Mouse (Mus musculus): Measurements from ENCODE around the gene Apom. TPM values are rescaled to one million over a fixed set of nuclear protein-coding genes. Genes with fewer than 3 reads are reported as not detected.

Gene Apom
- polyA plus RNA-seq, 1 experiment from 2014 or later, result 1,216 TPM

GRCm38 (mm10) chr17:35162121-35162520, 30.3 kb upstream of the Apom start:
- no peaks in the 10 kb centered on the region for H3K27me3 ChIP-seq (ENCODE audit: insufficient read depth, low read length)
- no peak overlapping the region for H3K4me3 ChIP-seq (ENCODE audit: low read depth, low read length)
- H3K9ac ChIP-seq (replicated peaks), result 0 out of 2 replicates have a peak overlapping the region, but pooled peaks have one; percentile 13
- peaks cover 53% of the 10 kb centered on the region for H3K36me3 ChIP-seq (replicated peaks; ENCODE audit: insufficient read depth, low read length)
- 74% methylated on average over 14 of the region's 14 CpGs for WGBS (ENCODE audit: insufficient replicate concordance)
- DNase-seq (no peak), ATAC-seq (no peak)
- H3K4me1 ChIP-seq (ENCODE audit: insufficient read depth), result peaks cover 21% of the 10 kb centered on the region
- H3K27ac ChIP-seq (ENCODE audit: low read depth), result no peak overlapping the region
- H3K4me2 ChIP-seq (ENCODE audit: low read depth, low read length), result no peak overlapping the region
- TF ChIP-seq CTCF (IDR thresholded peaks at IDR 0.05; ENCODE audit: low read depth) (no peak), EP300 (IDR thresholded peaks at IDR 0.05; ENCODE audit: low read depth) (no peak)
- no peaks in the 10 kb centered on the region for H3K9me3 ChIP-seq (ENCODE audit: low read length)

DNA sequence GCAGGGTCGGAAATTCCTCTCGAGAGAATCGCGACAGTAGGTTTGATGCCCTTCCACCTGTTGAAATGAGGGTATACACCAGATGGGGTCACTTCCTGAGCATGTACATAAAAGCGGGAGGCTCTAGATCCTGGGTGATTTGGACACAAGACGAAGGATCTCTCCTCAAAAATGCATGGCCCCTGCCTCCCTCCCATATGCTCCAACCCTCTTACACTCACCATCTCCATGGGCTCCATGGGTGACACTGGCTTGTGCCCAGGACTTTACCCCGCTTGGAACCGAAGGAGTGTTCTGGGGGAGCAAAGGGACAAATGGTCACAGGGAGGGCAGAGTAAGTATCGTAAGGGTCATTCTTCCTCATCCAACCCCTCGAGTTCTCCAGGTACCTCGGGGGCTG, 29.6 kb upstream of the Apom start:
- ATAC-seq (no peak), DNase-seq (no peak)
- TF ChIP-seq CTCF (IDR thresholded peaks at IDR 0.05; ENCODE audit: low read depth) (no peak), EP300 (IDR thresholded peaks at IDR 0.05; ENCODE audit: low read depth) (no peak)
- Histone ChIP-seq H3K4me2 (ENCODE audit: low read depth, low read length) (no peak overlapping the region), H3K4me1 (ENCODE audit: insufficient read depth) (peaks cover 21% of the 10 kb centered on the region), H3K36me3 (replicated peaks; ENCODE audit: insufficient read depth, low read length) (peaks cover 60% of the 10 kb centered on the region), H3K4me3 (ENCODE audit: low read depth, low read length) (no peak overlapping the region), H3K9me3 (ENCODE audit: low read length) (no peaks in the 10 kb centered on the region), H3K9ac (replicated peaks) (no peak overlapping the region; the same call in none of the 2 replicates), H3K27ac (ENCODE audit: low read depth) (no peak overlapping the region), H3K27me3 (ENCODE audit: insufficient read depth, low read length) (no peaks in the 10 kb centered on the region)
- WGBS (ENCODE audit: insufficient replicate concordance), result 86% methylated on average over 11 of the region's 11 CpGs

- DNase-seq, result no peak
- WGBS (ENCODE audit: insufficient replicate concordance), result 83% methylated on average over 7 of the region's 7 CpGs
- peaks cover 12% of the 10 kb centered on the region for H3K4me1 ChIP-seq (ENCODE audit: insufficient read depth)
- no peak for ATAC-seq
- H3K9ac ChIP-seq (replicated peaks), result no peak overlapping the region
- H3K27ac ChIP-seq (ENCODE audit: low read depth), result no peak overlapping the region
- no peaks in the 10 kb centered on the region for H3K27me3 ChIP-seq (ENCODE audit: insufficient read depth, low read length)
- H3K36me3 ChIP-seq (replicated peaks; ENCODE audit: insufficient read depth, low read length), result peaks cover 77% of the 10 kb centered on the region
- H3K4me2 ChIP-seq (ENCODE audit: low read depth, low read length), result no peak overlapping the region
- H3K4me3 ChIP-seq (ENCODE audit: low read depth, low read length), result no peak overlapping the region
- TF ChIP-seq EP300 (IDR thresholded peaks at IDR 0.05; ENCODE audit: low read depth) (no peak), CTCF (IDR thresholded peaks at IDR 0.05; ENCODE audit: low read depth) (no peak)
- H3K9me3 ChIP-seq (ENCODE audit: low read length), result no peaks in the 10 kb centered on the region
Measured at GRCm38 (mm10) chr17:35159638-35160037, 27.8 kb upstream of the Apom start.

GRCm38 (mm10) chr17:35158850-35159593, 27.2 kb upstream of the Apom start:
- Histone ChIP-seq H3K9ac (replicated peaks) (no peak overlapping the region), H3K9me3 (ENCODE audit: low read length) (no peaks in the 10 kb centered on the region), H3K36me3 (replicated peaks; ENCODE audit: insufficient read depth, low read length) (peaks cover 84% of the 10 kb centered on the region), H3K27me3 (ENCODE audit: insufficient read depth, low read length) (no peaks in the 10 kb centered on the region), H3K4me2 (ENCODE audit: low read depth, low read length) (no peak overlapping the region), H3K4me3 (ENCODE audit: low read depth, low read length) (no peak overlapping the region), H3K4me1 (ENCODE audit: insufficient read depth) (peaks cover 12% of the 10 kb centered on the region), H3K27ac (ENCODE audit: low read depth) (no peak overlapping the region)
- DNase-seq, result no peak
- 93% methylated on average over 16 of the region's 16 CpGs for WGBS (ENCODE audit: insufficient replicate concordance)
- no peak for TF ChIP-seq CTCF (IDR thresholded peaks at IDR 0.05; ENCODE audit: low read depth)
- no peak for ATAC-seq

- Histone ChIP-seq H3K27ac (ENCODE audit: low read depth) (no peak overlapping the region), H3K4me2 (ENCODE audit: low read depth, low read length) (no peak overlapping the region), H3K9ac (replicated peaks) (no peak overlapping the region), H3K4me3 (ENCODE audit: low read depth, low read length) (no peak overlapping the region), H3K36me3 (replicated peaks; ENCODE audit: insufficient read depth, low read length) (peaks cover 97% of the 10 kb centered on the region), H3K27me3 (ENCODE audit: insufficient read depth, low read length) (no peaks in the 10 kb centered on the region), H3K9me3 (ENCODE audit: low read length) (no peaks in the 10 kb centered on the region), H3K4me1 (ENCODE audit: insufficient read depth) (peaks cover 4% of the 10 kb centered on the region; the same call in 1 of the 2 replicates)
- 91% methylated on average over 8 of the region's 8 CpGs for WGBS (ENCODE audit: insufficient replicate concordance)
- ATAC-seq, result no peak
- no peak for DNase-seq
- TF ChIP-seq CTCF (IDR thresholded peaks at IDR 0.05; ENCODE audit: low read depth) (no peak), EP300 (IDR thresholded peaks at IDR 0.05; ENCODE audit: low read depth) (no peak)
Measured at GRCm38 (mm10) chr17:35157661-35158175, 25.9 kb upstream of the Apom start.

GRCm38 (mm10) chr17:35157254-35157653, 25.4 kb upstream of the Apom start:
- 92% methylated on average over 8 of the region's 8 CpGs for WGBS (ENCODE audit: insufficient replicate concordance)
- Histone ChIP-seq H3K4me3 (ENCODE audit: low read depth, low read length) (no peak overlapping the region), H3K36me3 (replicated peaks; ENCODE audit: insufficient read depth, low read length) (peaks cover 100% of the 10 kb centered on the region), H3K27me3 (ENCODE audit: insufficient read depth, low read length) (no peaks in the 10 kb centered on the region), H3K9me3 (ENCODE audit: low read length) (no peaks in the 10 kb centered on the region), H3K4me2 (ENCODE audit: low read depth, low read length) (no peak overlapping the region), H3K9ac (replicated peaks) (no peak overlapping the region), H3K4me1 (ENCODE audit: insufficient read depth) (peaks cover under 1% of the 10 kb centered on the region; the same call in 1 of the 2 replicates), H3K27ac (ENCODE audit: low read depth) (no peak overlapping the region)
- DNase-seq (no peak), ATAC-seq (no peak)
- TF ChIP-seq EP300 (IDR thresholded peaks at IDR 0.05; ENCODE audit: low read depth), result no peak
